Mouse (Mus musculus): ENCODE measurements around the gene Cab39. TPM values are rescaled to one million over a fixed set of nuclear protein-coding genes. Genes with fewer than 3 reads are reported as not detected.
A peak's percentile ranks its signal among the peaks of the same experiment; 100 is the strongest.
"Not testable (repeated sequence)": the region's sequence is repeated elsewhere in the genome, so short reads cannot be mapped to it uniquely, and the experiment has no call there.

Cab39 gene
- total RNA-seq, 2 experiments from 2014 or later: 110 to 111 TPM

DNA sequence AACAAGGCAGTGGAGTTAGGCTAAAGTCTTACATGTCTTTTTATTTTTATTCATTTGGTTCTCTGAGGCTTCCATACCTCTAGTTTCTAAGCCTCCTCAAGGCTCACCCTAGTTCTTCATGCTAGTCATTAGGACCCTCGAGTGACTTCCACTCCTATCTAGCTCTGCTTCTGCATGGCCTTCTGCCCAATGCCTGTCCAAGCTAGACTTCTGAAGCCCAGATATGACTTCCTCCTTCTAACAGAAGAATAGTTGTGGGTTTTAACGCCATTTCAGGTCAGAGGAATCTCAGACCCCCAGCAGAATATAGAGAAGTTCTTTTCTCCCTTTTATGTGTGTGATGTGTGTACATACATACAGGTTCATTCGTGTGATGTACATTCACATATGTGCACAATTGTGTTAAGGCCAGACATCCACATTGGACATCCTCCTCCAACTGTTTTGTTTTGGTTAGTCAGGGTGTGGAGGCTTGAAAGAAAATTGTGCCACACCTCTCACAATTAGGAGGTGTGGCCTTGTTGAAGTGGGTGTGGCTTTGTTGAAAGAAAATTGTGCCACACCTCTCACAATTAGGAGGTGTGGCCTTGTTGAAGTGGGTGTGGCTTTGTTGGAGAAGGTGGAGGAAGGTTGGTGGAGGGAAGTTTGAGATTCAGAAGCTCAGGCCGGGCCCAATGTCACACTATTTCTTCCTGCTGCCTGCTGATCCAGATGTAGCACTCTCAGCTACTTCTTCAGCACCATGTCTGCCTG, 13.6 kb upstream of the Cab39 start:
- DNase-seq (ENCODE audit: low spot score in 2 of 2): no peak

DNA sequence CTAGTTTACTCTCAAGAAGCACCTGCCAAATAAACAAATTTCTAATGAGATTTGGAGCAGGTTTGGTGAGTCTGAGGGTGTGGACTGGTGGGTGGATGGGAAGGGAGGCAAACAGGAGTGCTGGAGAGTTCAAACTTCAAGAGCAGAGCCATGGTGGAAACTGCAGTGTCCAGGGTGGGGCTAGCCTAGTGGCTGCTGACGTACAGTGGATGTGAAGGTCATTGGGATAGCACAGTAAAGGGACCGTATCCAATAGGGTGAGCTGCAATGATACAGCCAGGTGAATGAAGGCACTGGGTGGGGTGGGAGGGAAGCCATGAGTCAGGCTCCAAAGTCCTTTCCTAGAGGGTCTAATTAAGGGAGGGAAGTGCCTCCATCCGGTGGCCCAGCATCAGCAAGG, 2.7 kb upstream of the Cab39 start:
- DNase-seq (ENCODE audit: low spot score in 2 of 2): no peak

DNA sequence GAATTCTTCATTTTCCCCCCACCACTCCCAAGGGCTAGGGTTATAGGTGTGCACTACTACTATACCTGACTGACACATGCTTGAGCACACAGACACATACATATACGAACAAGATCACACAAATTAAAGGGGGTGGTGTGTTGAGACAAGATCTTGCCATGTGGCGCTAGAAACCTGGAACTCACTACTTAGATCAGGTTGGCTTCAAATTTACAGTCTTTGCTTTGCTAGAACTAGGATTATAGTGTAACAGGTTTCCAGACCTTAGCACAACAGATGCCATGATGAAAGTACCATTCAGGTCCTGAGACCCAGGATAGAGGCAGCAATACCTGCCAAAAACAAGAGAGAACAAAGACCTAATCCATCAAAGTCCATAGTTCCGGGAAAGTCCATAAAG, 1.8 kb upstream of the Cab39 start:
- no peak for DNase-seq (ENCODE audit: low spot score in 2 of 2)

DNA sequence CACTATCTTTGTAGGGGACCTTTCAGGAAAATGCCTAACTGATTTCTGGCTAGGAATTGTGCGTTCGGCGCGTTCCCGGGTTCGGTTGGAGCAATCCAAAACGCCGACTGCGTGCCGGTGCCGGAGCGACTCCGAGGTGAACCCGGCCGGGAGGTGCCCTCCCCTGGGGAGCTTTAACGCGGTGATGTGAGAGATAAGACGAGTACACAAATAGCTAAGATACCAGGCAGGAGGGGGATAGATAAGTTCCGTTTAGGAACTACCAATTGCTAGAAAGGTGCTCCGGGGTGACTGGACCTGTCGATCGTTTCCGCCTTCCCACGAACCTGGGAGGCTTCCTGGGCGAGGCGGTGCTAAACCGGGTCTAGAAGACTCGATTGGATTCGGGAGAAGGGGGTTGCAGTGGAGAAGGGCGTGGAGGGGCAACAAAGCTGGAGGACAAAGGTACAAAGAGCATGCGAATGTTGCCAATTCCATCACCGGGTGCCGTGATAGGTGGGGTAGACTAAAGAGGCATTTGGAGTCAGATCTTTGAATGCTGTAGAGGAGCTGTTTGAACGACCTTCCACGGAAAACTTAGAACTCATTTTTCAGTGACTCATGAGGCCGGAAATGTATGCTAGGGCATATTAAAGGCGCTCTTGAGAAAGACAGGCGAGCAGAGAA, 998 bp downstream of the Cab39 start:
- DNase-seq (ENCODE audit: low spot score in 2 of 2): peak in 1 of 2 experiments; percentile 25

- no peak for DNase-seq (ENCODE audit: low spot score in 2 of 2)
These were observed 2.0 kb downstream of the Cab39 start for GRCm38 (mm10) chr1:85795196-85795595.

DNA sequence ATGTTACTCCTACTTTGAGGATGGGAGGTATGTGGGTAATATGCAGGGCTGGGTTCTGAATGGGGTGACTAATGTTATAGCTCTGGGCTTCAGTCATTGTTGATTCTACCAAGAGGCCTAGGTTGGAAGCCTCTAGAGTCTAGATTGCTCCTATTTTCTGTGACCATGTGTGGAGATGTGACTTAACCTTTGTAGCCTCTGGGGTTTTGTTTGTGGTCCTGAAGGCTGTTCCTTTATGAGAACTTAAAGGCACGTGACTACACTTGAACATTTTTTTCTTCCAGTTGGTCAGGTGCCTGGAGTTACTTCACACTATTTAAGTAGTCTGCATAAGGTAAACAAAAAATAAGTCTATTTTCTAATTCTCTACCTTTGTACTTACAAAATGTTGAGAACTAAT, 6.5 kb downstream of the Cab39 start:
- no peak for DNase-seq (ENCODE audit: low spot score in 2 of 2)

DNA sequence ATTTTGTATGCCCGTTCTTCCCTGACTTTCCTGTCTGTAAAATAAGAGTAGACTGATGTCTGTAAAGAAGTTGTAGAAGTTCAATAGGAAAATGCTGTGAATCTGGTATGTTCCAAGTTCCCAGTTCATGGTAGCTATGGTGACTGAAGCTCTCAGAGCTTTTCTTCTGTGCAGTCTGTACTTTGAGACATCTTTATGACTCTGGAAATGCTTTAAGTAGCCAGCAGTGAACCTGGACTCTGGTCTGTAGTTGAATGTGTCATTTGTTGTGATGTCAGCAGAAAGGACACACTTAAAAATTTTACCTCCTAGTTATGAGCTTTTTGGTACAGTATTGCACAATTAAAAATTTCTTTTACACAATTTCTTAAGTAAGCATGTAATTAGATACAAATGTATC, 9.3 kb downstream of the Cab39 start:
- DNase-seq (ENCODE audit: low spot score in 2 of 2): no peak

- DNase-seq (ENCODE audit: low spot score in 2 of 2): no peak
These were observed 11.3 kb downstream of the Cab39 start for GRCm38 (mm10) chr1:85804551-85804950.

DNA sequence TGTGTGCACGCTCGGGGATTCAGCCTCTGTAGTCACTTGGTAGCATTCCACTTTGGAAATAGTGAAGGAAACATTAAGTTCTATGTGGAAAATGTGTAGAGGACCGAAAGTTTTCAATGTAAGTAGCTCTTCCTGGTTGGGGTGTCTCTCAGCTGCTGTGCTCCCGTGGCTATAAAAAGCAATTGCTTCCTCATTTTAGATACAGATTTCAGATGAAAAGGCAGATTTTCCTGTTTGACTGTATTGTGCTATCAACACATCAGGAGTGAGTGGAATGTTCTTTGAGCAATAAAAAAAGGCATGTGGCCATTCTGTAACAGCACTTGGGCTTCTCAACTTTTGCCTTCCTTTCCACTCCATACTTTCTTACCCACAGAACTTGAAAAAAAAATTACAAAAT, 16.0 kb downstream of the Cab39 start:
- DNase-seq (ENCODE audit: low spot score in 2 of 2): no peak

- no peak for DNase-seq (ENCODE audit: low spot score in 2 of 2)
These were observed 17.1 kb downstream of the Cab39 start for GRCm38 (mm10) chr1:85810343-85810742.

DNA sequence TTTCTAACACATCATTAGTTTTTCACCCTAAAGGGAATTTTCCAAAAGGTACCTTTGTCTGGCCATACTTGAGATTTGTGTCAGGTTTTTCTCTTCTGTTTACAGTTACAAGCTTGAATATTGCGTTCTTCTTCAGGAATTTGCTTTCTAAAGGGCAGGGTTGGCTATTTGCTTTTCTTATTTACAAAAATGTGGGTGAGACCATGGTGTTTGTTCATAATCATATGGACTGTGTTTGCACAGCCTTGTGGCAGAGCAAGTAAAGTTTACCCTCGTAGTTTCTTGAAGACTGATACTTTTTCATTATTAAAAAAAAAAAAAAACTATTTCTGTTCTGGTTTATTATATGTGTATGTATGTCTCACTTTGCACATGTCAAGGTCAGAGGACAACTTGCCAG, 17.5 kb downstream of the Cab39 start:
- no peak for DNase-seq (ENCODE audit: low spot score in 2 of 2)

GRCm38 (mm10) chr1:85814213-85814612, 21.0 kb downstream of the Cab39 start:
- not testable (repeated sequence) for DNase-seq (ENCODE audit: low spot score in 2 of 2)

- DNase-seq (ENCODE audit: low spot score in 2 of 2): no peak
These were observed 24.9 kb downstream of the Cab39 start for GRCm38 (mm10) chr1:85818121-85818520.

GRCm38 (mm10) chr1:85819695-85820094, 26.5 kb downstream of the Cab39 start:
- no peak for DNase-seq (ENCODE audit: low spot score in 2 of 2)

- DNase-seq (ENCODE audit: low spot score in 2 of 2): no peak
These were observed 29.0 kb downstream of the Cab39 start for GRCm38 (mm10) chr1:85822239-85822638.

GRCm38 (mm10) chr1:85824905-85825304, 31.7 kb downstream of the Cab39 start:
- DNase-seq (ENCODE audit: low spot score in 2 of 2): no peak

- DNase-seq (ENCODE audit: low spot score in 2 of 2): no peak
These were observed 33.9 kb downstream of the Cab39 start for GRCm38 (mm10) chr1:85827166-85827565.

DNA sequence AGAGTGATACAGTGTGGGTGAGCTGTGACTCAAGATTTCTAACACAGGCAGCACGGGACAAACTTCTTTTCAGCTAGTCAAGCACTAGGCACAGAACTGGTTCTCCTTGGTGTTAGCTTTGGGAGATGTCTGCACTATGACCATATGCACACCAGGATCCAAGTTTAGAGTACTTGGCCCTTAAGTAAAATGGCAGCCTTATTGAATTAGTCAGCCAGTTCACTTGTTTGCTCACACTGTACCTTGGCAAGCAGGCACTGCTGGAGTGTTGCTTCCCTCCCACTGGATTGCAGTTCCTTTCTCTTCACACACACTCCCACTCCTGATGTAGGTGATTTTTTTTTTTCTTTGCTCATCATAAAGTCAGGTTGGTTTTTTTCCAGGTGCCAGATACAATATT, 35.8 kb downstream of the Cab39 start:
- no peak for DNase-seq (ENCODE audit: low spot score in 2 of 2)

DNA sequence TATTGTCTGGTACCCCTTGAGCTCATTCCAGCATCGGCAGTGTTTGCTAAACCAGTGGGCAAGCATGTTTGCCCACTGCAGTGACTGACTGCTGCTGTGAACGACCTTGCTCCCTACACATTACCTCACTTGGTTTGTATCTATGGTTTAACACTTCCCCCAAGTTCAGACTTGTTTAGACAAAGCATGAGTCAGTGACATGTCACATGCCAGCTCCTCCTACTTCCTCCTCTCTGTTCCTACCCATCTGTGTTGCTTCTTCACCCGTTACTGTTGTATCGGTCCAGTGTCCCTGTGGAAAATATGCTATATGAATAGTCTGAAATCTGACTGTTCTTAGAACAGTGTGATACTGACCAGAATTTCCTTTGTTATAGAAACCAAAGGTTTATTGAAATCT, 44.8 kb downstream of the Cab39 start:
- DNase-seq (ENCODE audit: low spot score in 2 of 2): no peak

DNA sequence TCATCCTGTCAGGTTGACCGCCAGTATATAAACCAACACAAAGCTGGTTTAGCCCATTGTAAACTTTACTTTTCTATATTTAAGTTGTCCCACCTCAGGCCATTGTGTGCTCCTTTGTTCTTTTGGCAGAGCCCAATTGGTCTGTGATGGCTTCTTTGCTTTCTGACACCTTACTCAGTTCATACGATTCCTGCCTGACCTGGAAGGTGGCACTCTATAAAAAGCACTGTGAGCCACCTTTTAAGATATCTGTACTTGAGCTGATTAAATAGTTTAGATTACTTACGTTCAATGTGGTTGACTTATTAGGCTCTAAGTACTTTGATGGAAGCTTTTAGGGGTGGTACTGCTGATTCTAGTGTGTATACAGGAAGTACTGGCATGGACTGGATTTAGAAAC, 46.1 kb downstream of the Cab39 start:
- DNase-seq (ENCODE audit: low spot score in 2 of 2): no peak

DNA sequence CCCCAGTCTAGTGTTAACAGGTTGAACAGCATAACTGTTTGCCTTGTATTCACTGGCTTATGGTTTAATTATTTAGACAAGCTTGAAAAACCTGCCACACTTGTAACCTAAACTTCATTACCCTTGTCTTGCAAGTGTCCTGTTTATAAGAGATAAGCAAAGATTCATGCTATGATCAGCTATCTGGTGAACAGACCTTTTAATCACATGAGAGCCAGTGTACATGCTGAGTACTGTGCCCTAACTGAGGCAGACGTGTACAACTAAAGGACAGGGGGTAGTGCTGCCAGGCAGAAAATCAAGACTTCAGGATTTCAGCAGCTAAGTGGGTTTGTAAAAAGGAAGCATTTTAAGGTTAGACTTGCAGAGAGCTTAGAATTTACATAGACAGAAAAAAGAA, 46.5 kb downstream of the Cab39 start:
- DNase-seq (ENCODE audit: low spot score in 2 of 2): no peak

DNA sequence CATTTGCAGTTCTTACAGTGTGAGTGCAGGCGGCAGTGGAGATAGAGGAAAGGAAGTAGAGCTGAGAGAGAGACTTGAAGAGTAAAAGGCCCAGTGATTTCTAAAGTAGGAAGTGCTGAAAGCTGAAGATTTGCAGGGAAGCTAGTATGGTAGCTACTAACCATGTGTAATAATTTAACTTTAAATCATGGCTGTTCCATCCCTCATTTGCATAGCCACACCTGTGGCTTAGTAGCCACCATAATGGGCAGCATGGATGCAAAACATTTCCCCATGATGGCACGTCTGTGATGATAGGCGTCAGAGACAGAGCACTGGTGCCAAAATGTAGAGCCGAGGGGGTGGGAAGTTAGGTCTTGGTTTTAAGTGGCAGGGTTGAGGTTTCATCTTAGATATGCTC, 47.2 kb downstream of the Cab39 start:
- no peak for DNase-seq (ENCODE audit: low spot score in 2 of 2)

GRCm38 (mm10) chr1:85842251-85842650, 49.0 kb downstream of the Cab39 start:
- no peak for DNase-seq (ENCODE audit: low spot score in 2 of 2)
